Mouse (Mus musculus) heart, embryonic 10.5 days (tissue): Measurements from ENCODE around the gene Frs2. TPM values are rescaled to one million over a fixed set of nuclear protein-coding genes. Genes with fewer than 3 reads are reported as not detected.

Experiments
- polyA plus RNA-seq: library from polyadenylated mRNA; unstranded; fragments of >200 nt; fragmentation: Nextera tagmentation; extraction: Ambion mirVana; gene quantifications from 2 replicates; pipeline ENCODE4 v1.2.1, GENCODE M21; 2016

Frs2 gene
- polyA plus RNA-seq, 1 experiment from 2014 or later, result 20.0 TPM

Other genes starting within 250 kb of the Frs2 start
- gene Rab3ip, start 197.8 kb downstream of the Frs2 start, polyA plus RNA-seq, result 46.0 and 61.0 TPM in 2 replicates
- gene Gm10271, start 175.9 kb downstream of the Frs2 start, polyA plus RNA-seq, result not detected in 2 replicates
- gene Best3, start 162.2 kb downstream of the Frs2 start, polyA plus RNA-seq, result 0.18 and 0.20 TPM in 2 replicates
- gene Lrrc10, start 103.2 kb downstream of the Frs2 start, polyA plus RNA-seq, result 26.7 and 49.9 TPM in 2 replicates
- 220 and 292 TPM in 2 replicates for gene Cct2, start 84.7 kb downstream of the Frs2 start, polyA plus RNA-seq
- gene Yeats4, start 76.0 kb upstream of the Frs2 start, polyA plus RNA-seq, result 63.4 and 76.6 TPM in 2 replicates
- gene 9530003J23Rik, start 90.2 kb upstream of the Frs2 start, polyA plus RNA-seq, result not detected in 2 replicates
- gene Lyz2, start 133.8 kb upstream of the Frs2 start, polyA plus RNA-seq, result 26.2 and 60.7 TPM in 2 replicates
- 2.3 and 11.4 TPM in 2 replicates for gene Lyz1, start 144.3 kb upstream of the Frs2 start, polyA plus RNA-seq
- 128 and 138 TPM in 2 replicates for gene Cpsf6, start 231.5 kb upstream of the Frs2 start, polyA plus RNA-seq